Comparison of ENCODE assay signal across 14 mouse cellular contexts in the genomic region with DNA sequence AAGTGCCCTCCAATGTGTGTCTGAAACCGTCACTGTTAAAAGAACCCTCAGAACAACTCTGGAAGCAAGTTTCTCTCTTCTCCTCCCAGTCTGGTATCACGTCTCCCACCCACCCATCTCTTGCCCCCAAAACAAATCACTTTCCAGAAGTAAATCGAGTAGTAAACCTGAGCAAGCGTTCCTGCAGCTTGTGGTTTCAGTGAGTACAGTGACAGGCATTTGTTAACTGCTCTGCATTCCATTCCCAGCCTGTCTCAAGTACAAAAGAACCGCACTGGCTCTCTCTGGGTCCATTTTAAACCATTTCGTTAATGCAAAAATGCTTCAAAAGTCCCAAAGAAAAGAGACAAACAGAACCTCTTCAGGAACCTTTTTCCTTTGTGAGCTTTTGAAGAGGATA.
"Had no signal": no experiment of that assay in that cellular context is flagged by ENCODE, and none has a peak within 500 bp of the region (broad histone marks: within the 10 kb centered on the region; RNA-seq: fewer than 3 reads in every experiment).

No protein-coding gene starts in this region.

- DNase-seq: kidney, postnatal 4 days; retina, postnatal 1 day; right cerebral cortex, postnatal 4 days; thymus, adult 2 months; thymus, postnatal 25 days had no signal

- H3K4me2 ChIP-seq: limb, embryonic 15.5 days; liver, embryonic 12.5 days; lung, embryonic 15.5 days; midbrain, embryonic 12.5 days; neural tube, embryonic 13.5 days; stomach, embryonic 15.5 days had no signal

- H3K4me3 ChIP-seq: layer of hippocampus, adult 2 months; left cerebral cortex, adult 2 months; limb, embryonic 15.5 days; liver, embryonic 12.5 days; lung, embryonic 15.5 days; midbrain, embryonic 12.5 days; neural tube, embryonic 13.5 days; stomach, embryonic 15.5 days had no signal

- H3K27ac ChIP-seq: layer of hippocampus, adult 2 months; left cerebral cortex, adult 2 months; limb, embryonic 15.5 days; liver, embryonic 12.5 days; lung, embryonic 15.5 days; midbrain, embryonic 12.5 days; neural tube, embryonic 13.5 days; stomach, embryonic 15.5 days had no signal

- H3K9me3 ChIP-seq: limb, embryonic 15.5 days; liver, embryonic 12.5 days; lung, embryonic 15.5 days; midbrain, embryonic 12.5 days; neural tube, embryonic 13.5 days; stomach, embryonic 15.5 days had no signal

- H3K36me3 ChIP-seq: limb, embryonic 15.5 days; liver, embryonic 12.5 days; lung, embryonic 15.5 days; midbrain, embryonic 12.5 days; neural tube, embryonic 13.5 days; stomach, embryonic 15.5 days had no signal

- H3K27me3 ChIP-seq: limb, embryonic 15.5 days; liver, embryonic 12.5 days; lung, embryonic 15.5 days; midbrain, embryonic 12.5 days; neural tube, embryonic 13.5 days; stomach, embryonic 15.5 days had no signal

- ATAC-seq: liver, embryonic 12.5 days; midbrain, embryonic 16.5 days had no signal

- H3K9ac ChIP-seq: limb, embryonic 15.5 days; liver, embryonic 12.5 days; lung, embryonic 15.5 days; midbrain, embryonic 12.5 days; neural tube, embryonic 13.5 days; stomach, embryonic 15.5 days had no signal

- H3K4me1 ChIP-seq: limb, embryonic 15.5 days; liver, embryonic 12.5 days; lung, embryonic 15.5 days; midbrain, embryonic 12.5 days; neural tube, embryonic 13.5 days; stomach, embryonic 15.5 days had no signal
